Mouse (Mus musculus) B cell, adult 67 days (primary cell): ENCODE data around the gene Hacd1. TPM values are rescaled to one million over a fixed set of nuclear protein-coding genes. Genes with fewer than 3 reads are reported as not detected.

ENCODE experiments used
- total RNA-seq, 2 experiments: library from RNA; stranded (reverse); gene quantifications; 4 replicates each; pipeline ENCODE4 v1.2.4; 2023

Hacd1 gene
- total RNA-seq = not detected

DNA sequence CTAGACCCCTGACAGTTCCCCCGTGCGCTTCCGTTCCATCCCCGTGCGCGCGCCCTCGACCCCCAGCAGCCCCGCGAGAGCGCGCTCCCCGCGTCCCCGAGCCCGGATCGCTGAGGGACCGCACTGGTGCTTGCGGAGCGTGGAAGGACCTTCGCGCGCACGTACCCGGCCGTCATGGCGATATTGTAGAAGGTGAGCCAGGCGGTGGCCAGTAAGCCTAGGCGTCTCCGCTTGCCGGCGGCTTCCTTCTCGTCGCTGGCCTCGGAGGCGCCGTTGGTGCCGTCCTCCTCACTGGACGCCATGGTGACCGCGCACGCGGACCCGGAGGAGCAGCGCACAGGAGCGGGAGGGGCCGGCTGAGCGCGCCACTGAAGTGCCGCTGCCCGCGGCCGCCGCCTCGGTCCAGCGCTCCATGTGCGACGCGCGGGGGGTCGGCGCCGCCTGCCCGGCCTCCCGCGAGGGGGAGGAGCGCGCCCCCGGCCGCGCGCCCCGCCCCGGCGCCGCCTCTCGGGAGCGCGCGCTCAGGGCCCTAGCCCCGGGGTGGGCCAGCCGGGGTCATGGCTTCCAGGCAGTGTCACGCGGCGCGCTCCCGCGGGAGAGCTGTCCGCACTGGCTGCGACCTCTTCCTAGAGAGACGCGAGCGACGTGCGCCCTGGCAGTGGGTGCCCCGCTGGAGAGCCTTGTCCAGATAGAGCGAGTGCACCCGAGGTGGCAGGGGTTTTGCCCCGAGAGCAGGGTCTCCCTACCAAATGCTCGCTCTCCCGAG lies at the start of gene Hacd1:
Gene Hacd1, minus strand, starts transcription at position 570 of the 766 bp plus-strand sequence.

GRCm38 (mm10) chr2:14073362-14074220 lies 17.7 kb upstream of the Hacd1 start, which contains the start of gene Stam:
Gene Stam, plus strand, starts transcription at chr2:14074098.

Other genes starting within 250 kb of the Hacd1 start
- gene Stam, start 18.0 kb upstream of the Hacd1 start, total RNA-seq = 10 to 100 TPM; 35.0 to 40.6 TPM
- not detected for gene Tmem236, start 118.4 kb upstream of the Hacd1 start, total RNA-seq
- gene Mrc1, start 173.3 kb upstream of the Hacd1 start, total RNA-seq = 1 to 10 TPM; 1.2 to 2.8 TPM